Mouse (Mus musculus) c-Kit-positive CD71-positive TER-119-positive erythroid progenitor cells, embryonic 14.5 days (primary cell): Measurements from ENCODE around the gene Qtrt1.

Source experiments
- DNase-seq: peaks from one replicate; pipeline ENCODE4 v3.0.0-alpha.2; 2013; ENCODE audit warnings: low spot score

Gene Qtrt1

GRCm38 (mm10) chr9:21411669-21412550 is at the start of gene Qtrt1:
Qtrt1 (plus strand) TSS chr9:21411837.
- peak; percentile 93 for DNase-seq

GRCm38 (mm10) chr9:21366541-21367220 is 45.0 kb upstream of the Qtrt1 start:
- DNase-seq: peak; percentile 82

- DNase-seq: peak; percentile 100
Measured at GRCm38 (mm10) chr9:21367357-21368111, 44.1 kb upstream of the Qtrt1 start, which contains the start of gene Ilf3. Ilf3 (plus strand) TSS chr9:21367871.

- DNase-seq: peak; percentile 60
Measured at GRCm38 (mm10) chr9:21368131-21368584, 43.5 kb upstream of the Qtrt1 start.

- DNase-seq: no peak
Measured at GRCm38 (mm10) chr9:21369080-21369479, 42.6 kb upstream of the Qtrt1 start.

- DNase-seq: no peak
Measured at GRCm38 (mm10) chr9:21370876-21371275, 40.8 kb upstream of the Qtrt1 start.

- DNase-seq: no peak
Measured at GRCm38 (mm10) chr9:21372508-21372907, 39.1 kb upstream of the Qtrt1 start.

- DNase-seq: peak; percentile 44
Measured at GRCm38 (mm10) chr9:21379195-21379594, 32.4 kb upstream of the Qtrt1 start.

GRCm38 (mm10) chr9:21380868-21381267 is 30.8 kb upstream of the Qtrt1 start:
- DNase-seq: no peak

- no peak for DNase-seq
Measured at GRCm38 (mm10) chr9:21383966-21384365, 27.7 kb upstream of the Qtrt1 start.

- DNase-seq: no peak
Measured at GRCm38 (mm10) chr9:21392646-21393175, 18.9 kb upstream of the Qtrt1 start.

GRCm38 (mm10) chr9:21395692-21396091 is 15.9 kb upstream of the Qtrt1 start:
- DNase-seq: no peak

- no peak for DNase-seq
Measured at GRCm38 (mm10) chr9:21397170-21397569, 14.5 kb upstream of the Qtrt1 start.

- DNase-seq: no peak
Measured at GRCm38 (mm10) chr9:21401042-21401441, 10.6 kb upstream of the Qtrt1 start.

GRCm38 (mm10) chr9:21402764-21403253 is 8.8 kb upstream of the Qtrt1 start:
- no peak for DNase-seq

- DNase-seq: no peak
Measured at GRCm38 (mm10) chr9:21403745-21404144, 7.9 kb upstream of the Qtrt1 start.

GRCm38 (mm10) chr9:21405525-21405924 is 6.1 kb upstream of the Qtrt1 start:
- no peak for DNase-seq

GRCm38 (mm10) chr9:21407951-21408350 is 3.7 kb upstream of the Qtrt1 start:
- no peak for DNase-seq

- no peak for DNase-seq
Measured at GRCm38 (mm10) chr9:21408624-21409023, 3.0 kb upstream of the Qtrt1 start.

- peak; percentile 83 for DNase-seq
Measured at GRCm38 (mm10) chr9:21409592-21410317, 1.9 kb upstream of the Qtrt1 start.

GRCm38 (mm10) chr9:21417866-21418265 is 6.2 kb downstream of the Qtrt1 start:
- DNase-seq: no peak
